Mouse (Mus musculus): ENCODE data around the gene C2cd4b. TPM values are rescaled to one million over a fixed set of nuclear protein-coding genes. Genes with fewer than 3 reads are reported as not detected.

Gene C2cd4b
- polyA plus RNA-seq, 1 experiment from 2014 or later, result 2.7 TPM

DNA sequence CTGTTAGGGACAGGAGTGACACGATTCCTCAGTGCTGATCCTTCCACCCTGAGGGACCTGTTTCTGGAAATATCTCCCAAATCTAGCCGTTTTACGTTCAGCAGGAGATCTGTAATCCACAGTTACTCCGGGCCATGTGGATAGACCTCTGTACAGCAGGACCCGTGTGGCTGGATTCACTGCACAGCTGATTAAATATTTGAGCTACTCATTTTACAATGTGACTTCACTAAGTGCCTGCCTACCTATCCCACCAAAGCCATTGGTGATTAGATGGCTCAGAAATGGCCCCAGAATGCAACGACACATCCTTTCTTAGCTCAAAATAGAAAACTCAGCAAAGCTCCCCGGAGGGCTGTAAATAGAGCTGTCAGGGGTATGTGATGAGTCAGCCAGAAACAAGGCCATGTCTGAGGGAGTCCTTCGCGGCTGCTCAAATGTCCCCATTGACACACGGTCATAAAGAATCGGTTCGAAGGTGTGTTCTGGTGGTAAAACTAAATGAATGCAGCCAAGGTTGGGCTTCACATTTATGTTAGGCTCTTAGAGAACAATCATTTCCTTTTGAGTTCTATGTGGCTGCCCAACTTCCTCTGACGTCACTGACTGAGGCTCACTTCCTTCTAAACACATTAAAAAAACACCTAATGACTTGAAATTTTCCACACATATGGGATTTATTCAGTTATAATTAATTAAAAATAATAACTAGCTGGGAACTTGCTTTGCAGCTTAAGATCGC lies 40.0 kb downstream of the C2cd4b start:
- Histone ChIP-seq H3K4me3 (no peak overlapping the region), H3K36me3 (no peaks in the 10 kb centered on the region), H3K9ac (no peak overlapping the region), H3K4me2 (peak overlapping the region; percentile 12; the same call in 1 of the 2 replicates), H3K9me3 (replicated peaks) (0 out of 2 replicates have a peak, but pooled peaks cover 4% of the 10 kb centered on the region), H3K27ac (ENCODE audit: poor library complexity, severe bottlenecking) (peak overlapping the region; percentile 85), H3K27me3 (replicated peaks) (peaks cover 5% of the 10 kb centered on the region; the same call in 1 of the 2 replicates), H3K4me1 (replicated peaks) (peaks cover 47% of the 10 kb centered on the region)
- 44% methylated on average over 14 of the region's 14 CpGs for WGBS
- ATAC-seq (ENCODE audit: insufficient number of reproducible peaks, low FRiP score), result 0 out of 2 replicates have a peak, but pooled peaks have one; percentile 42

- H3K4me2 ChIP-seq, result no peak overlapping the region
- no peak overlapping the region for H3K4me3 ChIP-seq
- H3K27ac ChIP-seq (ENCODE audit: poor library complexity, severe bottlenecking), result no peak overlapping the region
- no peaks in the 10 kb centered on the region for H3K36me3 ChIP-seq
- 47% methylated on average over 6 of the region's 6 CpGs for WGBS
- no peak overlapping the region for H3K9ac ChIP-seq
- no peaks in the 10 kb centered on the region; the same call in 1 of the 2 replicates for H3K27me3 ChIP-seq (replicated peaks)
- ATAC-seq (ENCODE audit: insufficient number of reproducible peaks, low FRiP score), result no peak
- H3K4me1 ChIP-seq (replicated peaks), result peaks cover 42% of the 10 kb centered on the region
- H3K9me3 ChIP-seq (replicated peaks), result 0 out of 2 replicates have a peak, but pooled peaks cover 4% of the 10 kb centered on the region
Observed at GRCm38 (mm10) chr9:67802241-67802640, 43.0 kb downstream of the C2cd4b start.

- H3K36me3 ChIP-seq, result no peaks in the 10 kb centered on the region
- H3K9me3 ChIP-seq (replicated peaks), result 0 out of 2 replicates have a peak, but pooled peaks cover 3% of the 10 kb centered on the region
- 24% methylated on average over 5 of the region's 5 CpGs for WGBS
- H3K4me2 ChIP-seq, result peak overlapping the region; percentile 26
- peaks cover 31% of the 10 kb centered on the region for H3K4me1 ChIP-seq (replicated peaks)
- H3K4me3 ChIP-seq, result no peak overlapping the region
- ATAC-seq (ENCODE audit: insufficient number of reproducible peaks, low FRiP score), result 0 out of 2 replicates have a peak, but pooled peaks have one; percentile 59
- H3K27ac ChIP-seq (ENCODE audit: poor library complexity, severe bottlenecking), result peak overlapping the region; percentile 58
- H3K27me3 ChIP-seq (replicated peaks), result no peaks in the 10 kb centered on the region; the same call in 1 of the 2 replicates
- H3K9ac ChIP-seq, result no peak overlapping the region
Observed at GRCm38 (mm10) chr9:67807000-67807399, 47.8 kb downstream of the C2cd4b start.

DNA sequence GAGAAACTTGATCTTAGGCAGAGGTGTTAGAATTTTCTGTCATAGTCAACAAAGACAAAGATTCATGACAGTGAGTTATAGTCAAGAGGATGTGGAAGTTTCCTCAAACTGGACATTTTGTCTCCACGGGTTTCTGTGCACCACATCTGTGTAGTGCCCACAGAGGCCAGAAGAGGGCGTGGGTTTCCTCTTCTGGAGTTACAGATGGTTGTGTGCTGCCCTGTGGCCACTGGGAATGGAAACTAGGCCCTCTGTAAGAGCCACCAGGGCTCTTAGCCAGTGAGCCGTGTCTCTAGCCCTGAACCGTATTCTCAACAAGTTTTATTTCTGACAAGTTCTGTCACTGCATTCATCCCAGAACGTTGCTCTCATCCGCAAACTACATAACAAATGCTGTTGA lies 51.3 kb downstream of the C2cd4b start:
- H3K4me3 ChIP-seq, result no peak overlapping the region
- 65% methylated on average over 6 of the region's 6 CpGs for WGBS
- H3K27ac ChIP-seq (ENCODE audit: poor library complexity, severe bottlenecking), result no peak overlapping the region
- no peaks in the 10 kb centered on the region for H3K36me3 ChIP-seq
- H3K9me3 ChIP-seq (replicated peaks), result no peaks in the 10 kb centered on the region
- no peak overlapping the region for H3K9ac ChIP-seq
- no peak overlapping the region for H3K4me2 ChIP-seq
- H3K27me3 ChIP-seq (replicated peaks), result no peaks in the 10 kb centered on the region
- peaks cover 39% of the 10 kb centered on the region for H3K4me1 ChIP-seq (replicated peaks)
- ATAC-seq (ENCODE audit: insufficient number of reproducible peaks, low FRiP score), result no peak

Small RNA genes within 50 kb of the gene (microRNA-seq; reads per million reads assigned to microRNA genes)
- gene Mir7241 (not detected), gene Mir7242 (not detected)

Other genes with a start within 250 kb of the C2cd4b start
- gene Tln2, start 199.7 kb upstream of the C2cd4b start, polyA plus RNA-seq (2016; fragmentation: Nextera tagmentation; extraction: Ambion mirVana), result 57.3 and 58.9 TPM in 2 replicates
- gene C2cd4a, start 72.9 kb downstream of the C2cd4b start, polyA plus RNA-seq (2016; fragmentation: Nextera tagmentation; extraction: Ambion mirVana), result 0.22 and 0.28 TPM in 2 replicates
- 6.3 and 7.0 TPM in 2 replicates for gene Vps13c, start 81.0 kb downstream of the C2cd4b start, polyA plus RNA-seq (2016; fragmentation: Nextera tagmentation; extraction: Ambion mirVana)

Data from heart, embryonic 12.5 days (tissue).